Mouse (Mus musculus): ENCODE measurements around the gene Myof. TPM values are rescaled to one million over a fixed set of nuclear protein-coding genes. Genes with fewer than 3 reads are reported as not detected.

The Myof gene
- total RNA-seq, 2 experiments from 2014 or later = 5.9 to 6.4 TPM

DNA sequence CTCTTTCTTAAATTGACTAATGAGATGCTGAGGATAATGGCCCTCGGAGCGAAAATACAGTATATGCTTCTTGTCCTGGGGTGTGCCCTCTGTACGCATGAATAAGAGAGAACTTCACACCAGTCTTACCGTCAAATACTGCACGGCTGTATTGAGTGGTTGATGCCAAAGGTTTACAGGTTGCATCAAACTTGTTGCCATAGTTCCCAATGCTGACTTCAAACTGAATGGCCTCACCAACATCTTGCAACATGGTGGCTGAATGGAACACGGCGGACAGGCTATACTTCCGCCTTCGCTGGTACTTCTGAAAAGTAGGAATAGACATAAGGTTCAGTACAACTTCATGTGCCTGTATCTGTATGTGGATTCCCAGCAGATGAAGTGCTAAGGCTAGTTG lies 82.6 kb downstream of the Myof start:
- intact Hi-C loops (cut with DNase I) = no loop called here

DNA sequence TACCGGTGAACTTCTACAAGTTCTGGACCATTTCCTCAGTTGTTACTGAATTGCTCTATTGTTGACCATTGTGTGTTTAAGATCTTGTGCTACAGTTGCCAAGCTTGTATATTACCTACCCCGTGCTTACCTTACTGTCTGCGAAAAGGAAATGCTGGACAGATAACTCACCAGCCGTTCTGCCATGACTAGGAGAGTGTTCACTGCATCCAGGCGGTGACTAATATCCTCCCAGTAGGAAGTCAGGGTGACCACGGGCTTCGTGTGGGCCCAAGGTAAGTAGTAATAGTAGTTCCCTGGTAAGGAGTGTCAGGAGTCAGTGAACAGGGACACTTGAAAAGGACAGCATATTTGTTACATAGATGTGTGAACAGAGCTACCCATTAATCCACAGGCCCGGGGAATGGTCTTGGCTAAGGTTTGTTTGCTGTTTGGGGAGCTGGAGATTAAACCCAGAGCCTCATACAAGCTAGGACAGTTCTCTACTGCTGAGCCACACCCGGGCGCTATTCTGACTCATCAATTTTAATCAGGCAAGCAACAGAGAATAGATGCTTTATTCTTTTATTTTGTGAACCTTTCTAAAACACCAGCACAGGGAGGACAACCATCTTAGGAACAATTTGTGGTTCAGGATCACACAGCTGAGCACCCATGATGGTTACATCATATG lies 83.7 kb downstream of the Myof start:
- intact Hi-C loops (cut with DNase I) = loop anchor here (5.0 to 10.0 kb wide), 2 partner anchors 238 to 395 kb away; no protein-coding TSS in a partner anchor

More for the DNA sequence above, 82.6 kb downstream of the Myof start:
- no peak for DNase-seq (ENCODE audit: low spot score in 2 of 2)

DNA sequence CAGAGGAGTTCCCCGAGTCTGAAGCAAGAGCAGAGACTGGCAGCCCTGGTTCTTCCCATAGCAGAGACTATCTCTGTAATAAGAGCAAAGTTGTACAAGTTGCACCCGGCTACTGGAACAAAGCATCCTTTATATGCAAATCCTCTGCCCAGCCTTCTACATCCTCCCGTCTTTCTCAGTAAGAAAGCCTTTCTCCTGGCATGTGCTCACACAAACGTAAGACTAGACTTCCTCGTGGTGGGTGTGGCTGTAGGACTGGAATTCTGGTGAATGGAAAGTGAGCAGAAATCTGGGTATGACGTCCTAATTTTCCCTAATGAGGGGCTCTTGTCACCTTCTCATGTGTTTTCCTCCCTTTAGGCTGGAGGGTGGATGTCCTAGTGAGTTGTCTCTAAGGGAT lies 84.3 kb downstream of the Myof start:
- no peak for DNase-seq (ENCODE audit: low spot score in 2 of 2)
- intact Hi-C loops (cut with DNase I) = loop anchor here (5.0 to 10.0 kb wide), 2 partner anchors 238 to 396 kb away; no protein-coding TSS in a partner anchor

More for the DNA sequence above, 83.7 kb downstream of the Myof start:
- DNase-seq (ENCODE audit: low spot score in 2 of 2) = no peak

DNA sequence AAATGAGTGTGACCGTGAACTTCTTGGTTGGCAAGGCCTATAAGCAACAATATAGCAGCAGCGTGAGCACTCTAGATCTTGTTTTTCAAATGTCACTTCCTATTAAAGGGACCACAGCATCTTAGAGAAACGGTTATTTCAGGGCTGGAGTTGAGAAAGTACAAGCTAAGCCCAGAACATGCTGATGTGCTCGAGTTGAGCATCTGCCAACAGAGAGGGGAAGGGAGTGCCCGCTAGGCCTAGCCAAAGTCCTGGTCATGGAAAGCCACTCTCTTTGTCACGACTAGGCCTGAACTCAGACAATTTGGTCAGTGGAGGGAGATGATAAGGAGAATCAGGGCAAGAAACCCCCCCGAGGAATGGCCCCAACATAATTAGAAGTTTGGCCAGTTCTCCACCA lies 86.1 kb downstream of the Myof start:
- intact Hi-C loops (cut with DNase I) = loop anchor here (5.0 to 10.0 kb wide), 2 partner anchors 240 to 398 kb away; no protein-coding TSS in a partner anchor
- no peak for DNase-seq (ENCODE audit: low spot score in 2 of 2)

DNA sequence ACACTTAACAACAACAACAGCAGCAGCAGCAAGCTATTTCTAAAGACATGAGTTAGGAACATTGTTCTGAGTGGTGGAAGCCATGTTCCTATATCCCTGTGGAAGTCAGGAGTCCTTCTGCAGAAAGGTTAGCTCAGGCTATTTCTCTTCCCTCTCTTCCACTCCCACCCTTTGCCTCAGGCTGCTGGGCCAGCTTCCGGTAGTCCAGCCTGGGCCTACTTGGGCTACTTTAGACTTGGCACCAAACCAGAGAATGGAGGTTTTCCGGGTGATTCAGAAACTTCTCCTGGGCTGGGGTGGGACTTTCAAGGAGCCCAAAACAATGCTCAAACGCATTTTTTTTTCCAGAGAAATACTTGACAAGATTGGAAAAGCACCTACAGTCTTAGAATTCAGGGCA lies 87.4 kb downstream of the Myof start:
- no peak for DNase-seq (ENCODE audit: low spot score in 2 of 2)
- intact Hi-C loops (cut with DNase I) = loop anchor here (5.0 to 10.0 kb wide), 2 partner anchors 241 to 399 kb away; no protein-coding TSS in a partner anchor

DNA sequence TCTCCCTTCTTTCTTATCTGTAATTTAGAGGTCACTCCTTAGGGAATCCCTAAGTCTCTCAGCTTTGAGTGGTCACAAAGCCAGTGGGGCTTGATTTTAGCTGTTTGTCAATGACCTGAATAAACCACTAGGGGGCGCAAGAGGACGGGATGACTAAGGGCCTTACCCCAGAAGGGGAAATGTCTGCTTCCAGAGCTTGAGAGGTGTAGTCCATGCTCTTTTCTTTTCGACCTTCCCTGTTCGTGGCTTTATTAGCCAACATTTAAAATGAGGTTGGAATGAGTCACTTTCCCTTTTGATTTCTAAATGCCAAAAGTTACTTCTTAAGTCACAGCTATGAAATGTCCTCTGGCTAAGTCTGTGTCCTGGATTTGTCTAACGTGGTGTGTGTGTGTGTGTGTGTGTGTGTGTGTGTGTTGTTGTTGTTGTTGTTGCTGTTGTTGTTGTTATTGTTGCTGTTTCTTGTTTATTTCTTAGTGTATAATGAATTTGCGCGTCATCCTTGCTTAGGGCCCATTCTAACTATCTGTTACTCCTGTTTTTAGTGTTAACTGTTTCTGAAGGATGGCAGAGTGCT lies 87.9 kb downstream of the Myof start:
- DNase-seq (ENCODE audit: low spot score in 2 of 2) = peak; percentile 76 to 88
- intact Hi-C loops (cut with DNase I) = loop anchor here (1.0 to 10.0 kb wide), 4 partner anchors 87 to 399 kb away; partner anchors contain the start of gene Myof

DNA sequence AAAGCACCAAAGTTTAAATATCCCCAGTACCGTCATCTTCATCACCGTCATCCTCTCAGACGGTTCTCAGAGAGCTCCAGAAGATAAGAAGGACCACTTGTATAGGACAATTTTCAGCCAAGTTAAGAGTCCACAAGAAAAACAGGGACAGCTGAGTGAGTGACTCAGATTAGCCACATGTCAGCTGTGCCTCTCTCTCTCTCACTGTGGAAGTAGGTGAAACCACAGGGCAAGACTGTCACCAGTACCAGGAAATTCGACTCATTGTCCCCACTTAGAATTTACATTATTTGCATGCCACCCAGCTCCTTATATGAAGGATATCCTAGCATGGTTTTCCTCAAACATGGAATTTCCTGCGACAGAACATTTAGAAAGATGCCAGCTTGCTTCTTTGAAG lies 88.6 kb downstream of the Myof start:
- no peak for DNase-seq (ENCODE audit: low spot score in 2 of 2)
- intact Hi-C loops (cut with DNase I) = loop anchor here (1.0 to 10.0 kb wide), 4 partner anchors 88 to 400 kb away; partner anchors contain the start of gene Myof

DNA sequence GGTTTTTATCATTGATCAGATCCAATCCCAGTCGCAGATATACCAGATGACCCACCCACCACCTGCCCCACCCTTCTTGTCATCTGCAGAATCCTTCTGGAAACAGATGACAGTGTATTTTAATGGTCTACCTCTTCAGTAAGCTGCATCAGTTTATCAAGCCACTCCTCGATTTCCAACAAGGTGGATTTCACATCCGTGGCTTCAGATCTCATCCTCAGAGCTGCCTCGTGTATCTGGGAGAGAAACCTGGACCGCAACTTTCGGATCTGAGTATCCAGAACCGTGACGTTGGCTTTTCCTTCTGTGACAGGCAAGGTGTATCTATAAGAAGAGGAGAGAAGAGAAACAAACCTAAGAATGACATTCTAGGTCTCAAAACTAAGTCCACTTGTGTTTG lies 89.1 kb downstream of the Myof start:
- DNase-seq (ENCODE audit: low spot score in 2 of 2) = no peak
- intact Hi-C loops (cut with DNase I) = loop anchor here (2.0 to 10.0 kb wide), 2 partner anchors 89 to 401 kb away; partner anchors contain the start of gene Myof

DNA sequence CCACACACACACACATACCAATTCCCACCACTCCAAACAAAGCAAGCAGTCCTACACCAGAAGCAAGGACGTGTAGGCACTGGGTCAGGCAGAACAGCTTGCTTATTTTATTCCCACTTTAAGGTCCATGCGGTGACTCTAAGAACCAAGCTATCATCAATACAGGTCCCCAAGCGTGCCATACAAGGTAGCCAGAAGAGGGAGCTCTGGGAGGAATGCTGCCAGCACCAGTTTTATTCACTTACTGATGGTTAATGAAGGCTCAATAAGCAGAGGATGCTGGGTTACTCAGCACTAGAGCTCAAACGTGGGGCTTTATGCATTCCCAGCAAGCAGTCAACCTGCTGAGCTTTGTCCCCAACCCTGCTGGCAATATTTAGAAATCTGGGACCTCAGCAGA lies 96.7 kb downstream of the Myof start:
- intact Hi-C loops (cut with DNase I) = no loop called here
- peak; percentile 9 to 16 for DNase-seq (ENCODE audit: low spot score in 2 of 2)

DNA sequence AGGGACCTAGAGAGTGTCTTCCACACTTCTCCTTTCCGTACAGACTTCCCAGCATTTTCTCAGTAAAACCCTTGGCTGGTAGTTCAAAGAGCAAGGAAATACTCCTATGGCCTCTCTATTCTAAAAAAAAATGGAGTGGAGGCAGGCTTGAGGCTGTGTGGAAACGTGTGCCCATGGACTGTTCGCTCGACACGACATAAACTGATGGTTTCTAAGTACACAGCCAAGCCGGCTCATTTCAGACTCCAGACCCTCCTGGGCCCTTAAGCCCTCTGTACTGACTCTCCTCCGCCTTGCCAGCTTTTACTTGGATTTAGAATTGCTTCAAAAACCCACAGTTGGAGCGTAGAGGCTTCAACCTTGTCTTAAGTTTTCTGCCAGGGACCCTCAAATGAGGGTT lies 97.3 kb downstream of the Myof start:
- DNase-seq (ENCODE audit: low spot score in 2 of 2) = no peak
- intact Hi-C loops (cut with DNase I) = no loop called here

DNA sequence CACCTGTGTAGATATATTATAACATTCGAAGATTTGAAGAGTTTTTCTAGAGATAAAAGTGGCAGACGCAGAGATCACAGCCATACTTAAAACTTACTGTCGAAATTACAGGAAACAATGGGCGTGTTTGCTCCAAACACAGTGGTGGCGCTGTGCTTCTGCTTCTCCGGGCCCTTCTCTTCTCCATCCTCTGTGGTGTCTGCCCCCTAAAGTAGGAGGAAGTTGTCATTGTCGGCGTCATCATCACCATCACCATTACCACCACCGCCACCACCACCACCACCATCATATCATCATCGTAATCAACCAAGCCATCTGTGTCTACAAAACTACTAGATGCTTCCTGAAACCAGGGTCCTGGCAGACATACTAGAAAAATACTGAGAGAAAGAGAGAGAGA lies 104.2 kb downstream of the Myof start:
- intact Hi-C loops (cut with DNase I) = loop anchor here (10.0 kb wide), 1 partner anchor 374 kb away; no protein-coding TSS in a partner anchor
- no peak for DNase-seq (ENCODE audit: low spot score in 2 of 2)

DNA sequence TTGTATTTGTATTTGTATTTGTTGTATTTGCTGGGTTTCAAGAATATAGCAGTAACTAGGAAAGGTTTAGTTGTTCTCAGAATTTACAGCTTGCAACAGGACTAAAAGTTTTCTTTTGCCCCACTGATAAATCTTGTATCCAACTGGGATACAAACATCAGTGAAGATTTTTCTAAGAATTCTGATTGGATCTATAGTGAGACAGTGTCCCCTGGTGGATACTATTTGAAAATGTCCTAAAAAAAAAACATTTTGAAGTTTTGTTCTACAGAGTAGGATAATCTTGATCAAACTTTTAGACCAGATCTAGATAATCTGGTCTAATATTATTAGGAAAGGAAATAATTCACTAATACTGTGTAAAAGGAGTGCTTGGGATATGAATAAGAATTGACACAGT lies 106.3 kb downstream of the Myof start:
- DNase-seq (ENCODE audit: low spot score in 2 of 2) = no peak
- intact Hi-C loops (cut with DNase I) = loop anchor here (1.0 to 10.0 kb wide), 2 partner anchors 233 to 372 kb away; no protein-coding TSS in a partner anchor

DNA sequence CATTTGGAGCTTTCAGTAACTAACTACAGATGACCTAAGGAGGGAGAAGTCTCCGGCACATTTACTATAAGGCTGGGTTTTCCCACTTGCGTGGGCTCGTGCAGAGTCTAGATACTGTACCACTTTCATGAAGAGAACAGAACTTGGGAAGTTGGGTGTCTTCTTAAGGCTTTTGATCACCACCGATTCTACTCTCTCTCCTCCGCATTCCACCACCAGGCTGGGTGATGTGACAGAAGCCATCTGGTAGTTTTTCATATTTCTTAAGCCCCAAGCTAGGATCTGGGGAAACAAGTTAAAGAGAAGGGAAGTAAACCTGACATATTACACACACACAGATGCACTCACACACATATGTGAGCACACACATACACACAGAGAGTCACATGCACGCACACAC lies 108.7 kb downstream of the Myof start:
- peak in 1 of 2 experiments; percentile 17 for DNase-seq (ENCODE audit: low spot score in 2 of 2)
- intact Hi-C loops (cut with DNase I) = loop anchor here (2.0 to 10.0 kb wide), 2 partner anchors 332 to 370 kb away; no protein-coding TSS in a partner anchor

DNA sequence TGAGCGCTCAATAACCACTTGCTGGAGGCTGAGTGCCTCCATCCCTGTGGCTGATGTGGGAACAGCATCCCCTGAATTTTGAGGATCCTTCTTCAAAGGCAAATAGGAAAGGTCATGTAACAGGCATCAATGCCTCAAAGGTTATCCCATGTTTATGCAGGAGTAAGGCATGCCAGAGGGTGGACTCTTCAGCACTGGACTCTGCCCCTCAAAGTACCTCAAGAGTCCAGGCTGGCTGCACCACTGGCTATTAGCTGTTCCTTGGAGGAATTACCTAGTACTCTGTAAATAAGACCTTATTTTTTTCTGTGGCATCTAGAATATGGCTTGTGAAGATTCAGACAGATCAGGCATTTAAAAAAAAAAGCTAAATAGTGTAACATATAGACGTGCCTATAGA lies 111.2 kb downstream of the Myof start:
- intact Hi-C loops (cut with DNase I) = loop anchor here (10.0 kb wide), 1 partner anchor 367 kb away; no protein-coding TSS in a partner anchor
- DNase-seq (ENCODE audit: low spot score in 2 of 2) = no peak

DNA sequence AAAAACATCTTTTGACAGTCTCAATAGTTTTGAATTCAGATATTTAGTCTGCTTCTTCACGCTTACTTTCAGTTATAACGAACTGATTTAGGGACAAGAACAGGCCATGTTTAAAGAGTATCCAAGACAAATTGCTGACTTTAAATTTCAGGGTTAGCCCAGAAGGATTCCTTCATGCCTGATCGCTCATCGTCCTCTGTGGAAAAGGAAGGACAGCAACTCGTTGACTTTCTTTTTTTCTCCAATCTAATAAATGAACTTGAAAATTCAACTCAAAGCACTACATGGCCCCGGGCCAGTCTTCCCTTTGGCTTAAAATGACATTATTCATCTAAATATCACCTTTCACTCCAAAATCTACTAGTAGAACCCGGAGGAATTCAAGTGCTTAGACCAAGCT lies 115.5 kb downstream of the Myof start:
- intact Hi-C loops (cut with DNase I) = no loop called here
- DNase-seq (ENCODE audit: low spot score in 2 of 2) = no peak

DNA sequence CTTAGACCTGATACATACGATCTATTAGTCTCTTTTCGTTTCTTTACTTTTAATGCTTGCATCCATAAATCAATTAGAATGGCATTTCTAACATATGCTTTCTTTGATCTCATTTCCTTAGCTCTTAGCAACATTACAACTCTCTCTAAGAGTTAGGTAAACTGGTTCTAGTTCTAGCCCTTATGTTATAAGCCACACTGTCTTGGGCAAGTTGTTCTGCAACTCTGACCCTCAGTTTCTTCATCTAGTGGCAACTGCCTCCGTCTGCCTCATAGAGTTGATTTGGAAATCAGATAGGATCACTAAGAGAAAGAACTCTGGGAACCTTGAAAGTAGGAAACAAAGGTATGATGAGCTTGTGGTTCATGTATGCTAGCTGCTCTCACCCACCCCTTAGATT lies 118.1 kb downstream of the Myof start:
- no peak for DNase-seq (ENCODE audit: low spot score in 2 of 2)
- intact Hi-C loops (cut with DNase I) = no loop called here

DNA sequence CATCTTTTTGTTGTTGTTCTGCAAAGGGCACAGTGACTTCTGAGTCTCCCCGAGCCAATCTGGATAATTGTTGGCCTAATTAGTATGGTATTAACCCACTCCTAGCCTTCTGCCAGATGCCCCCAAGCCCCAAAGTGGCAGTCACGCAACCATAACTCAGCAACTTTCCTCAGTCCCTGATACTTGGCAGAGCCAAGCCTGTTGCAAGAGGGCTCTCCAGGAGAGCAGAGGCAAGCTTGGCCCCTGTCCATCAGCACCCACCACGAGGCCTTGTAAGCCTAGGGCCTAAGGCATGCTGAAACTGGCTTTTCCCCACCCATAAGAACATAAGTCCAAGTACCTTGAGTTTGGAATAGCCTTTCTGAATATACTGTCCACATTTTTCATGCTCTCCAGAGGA lies 119.1 kb downstream of the Myof start:
- DNase-seq (ENCODE audit: low spot score in 2 of 2) = no peak
- intact Hi-C loops (cut with DNase I) = no loop called here

DNA sequence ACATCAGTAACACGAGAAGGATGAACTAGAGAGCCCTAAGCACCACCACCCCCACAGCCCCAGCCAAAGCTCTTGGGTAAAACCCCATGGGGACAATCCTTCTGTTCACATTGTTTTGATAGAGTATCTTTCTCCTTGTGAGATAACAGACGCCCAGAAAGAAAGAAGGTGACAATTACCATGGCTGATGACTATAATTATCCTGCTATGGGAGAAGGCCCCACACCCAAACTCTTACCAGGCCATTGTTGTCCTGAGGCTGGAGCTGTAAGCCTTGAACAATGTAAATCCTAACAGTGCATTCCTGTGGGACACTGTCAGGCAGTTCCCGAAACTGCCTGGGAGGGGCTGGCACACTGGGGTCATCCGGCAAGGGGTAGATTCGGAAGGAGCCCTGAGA lies 122.3 kb downstream of the Myof start:
- no peak for DNase-seq (ENCODE audit: low spot score in 2 of 2)
- intact Hi-C loops (cut with DNase I) = no loop called here

DNA sequence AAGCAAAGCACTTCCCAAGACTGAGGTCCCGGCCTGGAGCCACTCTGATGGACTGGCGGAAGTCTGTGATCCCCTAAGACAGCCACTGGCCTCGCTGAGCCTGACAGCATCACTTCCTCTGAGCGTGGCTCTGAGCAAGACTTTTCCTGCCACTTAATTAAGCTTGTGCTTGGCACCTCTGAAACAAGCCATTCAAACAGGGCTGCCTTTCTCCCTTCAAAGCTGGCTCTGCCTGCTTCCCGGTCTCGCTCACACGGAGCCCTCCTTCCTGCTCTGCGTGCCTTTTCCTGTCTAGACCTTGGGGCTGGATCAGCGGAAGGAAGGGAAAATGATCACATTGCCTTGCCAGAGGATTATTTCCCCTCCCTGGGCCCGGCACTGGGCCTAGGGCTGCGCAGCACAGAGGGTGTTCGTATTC lies 124.9 kb downstream of the Myof start:
- intact Hi-C loops (cut with DNase I) = no loop called here
- DNase-seq (ENCODE audit: low spot score in 2 of 2) = peak in 1 of 2 experiments; percentile 7

DNA sequence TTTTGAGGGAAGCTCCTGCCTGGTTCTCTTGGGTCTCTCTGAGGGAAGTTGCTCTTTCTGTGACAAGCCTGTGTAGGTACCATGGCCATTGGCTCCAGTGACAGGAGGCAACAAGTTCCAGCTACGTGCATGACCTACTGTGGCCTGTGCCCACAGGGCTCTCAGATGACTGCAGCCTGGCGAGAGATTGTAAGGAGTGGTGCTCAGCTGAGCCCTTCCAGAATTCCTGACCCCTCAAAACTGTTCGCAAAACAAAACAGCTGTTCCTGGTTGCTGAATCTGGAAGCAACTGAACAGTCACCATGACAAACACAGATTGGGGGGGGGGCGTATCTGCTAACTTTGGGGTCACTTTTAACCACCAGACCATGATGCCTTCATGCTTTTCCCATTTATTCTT lies 129.1 kb downstream of the Myof start:
- intact Hi-C loops (cut with DNase I) = no loop called here
- no peak for DNase-seq (ENCODE audit: low spot score in 2 of 2)

DNA sequence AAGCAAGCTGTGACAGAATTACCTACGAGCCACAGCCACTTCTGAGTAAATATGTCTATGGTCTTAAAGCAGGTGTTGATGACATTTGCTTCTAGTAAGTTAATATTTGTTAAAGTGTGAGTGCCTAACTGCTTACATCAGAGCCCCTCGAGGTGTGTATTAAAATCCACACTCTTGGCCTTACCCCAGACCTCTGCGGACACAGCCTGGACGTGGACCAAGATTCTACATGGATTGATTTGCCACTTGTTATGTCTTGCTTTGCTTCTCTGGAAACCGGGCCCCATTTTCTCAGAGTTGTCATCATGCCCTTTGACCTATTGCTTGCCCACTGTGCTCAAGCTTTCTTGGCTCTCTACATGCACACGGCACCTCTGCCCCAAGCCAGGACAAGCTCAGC lies 130.9 kb downstream of the Myof start:
- DNase-seq (ENCODE audit: low spot score in 2 of 2) = no peak
- intact Hi-C loops (cut with DNase I) = no loop called here

All from left cerebral cortex, postnatal 14 days (tissue).